Mouse (Mus musculus) ES-Bruce4 (cell line): ENCODE results near the gene Dpf3. TPM values are rescaled to one million over a fixed set of nuclear protein-coding genes. Genes with fewer than 3 reads are reported as not detected.
A peak's percentile ranks its signal among the peaks of the same experiment; 100 is the strongest.

ENCODE experiments used
- H3K27ac ChIP-seq: 2 replicates; pipeline ENCODE4 v1.5.1; 2012; ENCODE audit warnings: low read length, inconsistent platforms; ENCODE audit not compliant: insufficient read depth
- H3K27me3 ChIP-seq: 2 replicates; pipeline ENCODE4 v1.6.1; 2012; ENCODE audit warnings: mild to moderate bottlenecking, low read length, inconsistent platforms; ENCODE audit not compliant: control insufficient read depth, poor library complexity, insufficient read depth, severe bottlenecking
- H3K36me3 ChIP-seq: 2 replicates; pipeline ENCODE4 v1.6.1; 2012; ENCODE audit warnings: inconsistent platforms, mild to moderate bottlenecking, low read length, moderate library complexity; ENCODE audit not compliant: control insufficient read depth, poor library complexity, insufficient read depth, severe bottlenecking
- H3K4me1 ChIP-seq: one replicate; pipeline ENCODE4 v1.8.1; 2011; ENCODE audit warnings: low read length; ENCODE audit not compliant: control insufficient read depth, insufficient read depth
- H3K4me3 ChIP-seq: 2 replicates; pipeline ENCODE4 v1.5.1; 2011; ENCODE audit warnings: low read depth, mild to moderate bottlenecking, low read length
- H3K9ac ChIP-seq: 2 replicates; pipeline ENCODE4 v1.6.1; 2012; ENCODE audit warnings: low read depth, mild to moderate bottlenecking, inconsistent platforms; ENCODE audit not compliant: poor library complexity, severe bottlenecking
- H3K9me3 ChIP-seq: replicated peaks from 2 replicates; pipeline ENCODE4 v1.6.1; 2012; ENCODE audit warnings: mild to moderate bottlenecking, low read length, inconsistent platforms; ENCODE audit not compliant: control insufficient read depth, poor library complexity, insufficient read depth, severe bottlenecking
- CTCF ChIP-seq: IDR thresholded peaks from one replicate; pipeline ENCODE4 v1.8.1; 2011; ENCODE audit warnings: low read depth, low read length
- EP300 ChIP-seq: IDR thresholded peaks from 2 replicates; pipeline ENCODE4 v1.6.1; 2011; ENCODE audit warnings: low read depth, low read length; ENCODE audit not compliant: insufficient read depth
- POLR2A ChIP-seq: IDR thresholded peaks from one replicate; pipeline ENCODE4 v1.8.1; 2011; ENCODE audit warnings: low read length; ENCODE audit not compliant: insufficient read depth
- polyA plus RNA-seq: library from polyadenylated mRNA; stranded (reverse); fragments of >200 nt; gene quantifications from 2 replicates; pipeline ENCODE4 v1.2.4, GENCODE M21; 2011; ENCODE audit warnings: low read depth; ENCODE audit not compliant: missing spikeins, insufficient read depth, insufficient read length

The Dpf3 gene
- polyA plus RNA-seq, 1 experiment = not detected

GRCm38 (mm10) chr12:83227014-83227413 is 260.5 kb downstream of the Dpf3 start:
- TF ChIP-seq POLR2A (no peak), CTCF (no peak), EP300 (no peak)
- H3K4me1 ChIP-seq = no peaks in the 10 kb centered on the region
- no peak overlapping the region for H3K9ac ChIP-seq
- H3K27me3 ChIP-seq = no peaks in the 10 kb centered on the region
- no peak overlapping the region for H3K27ac ChIP-seq
- no peak overlapping the region for H3K4me3 ChIP-seq
- no peaks in the 10 kb centered on the region for H3K36me3 ChIP-seq
- H3K9me3 ChIP-seq = no peaks in the 10 kb centered on the region; the same call in 1 of the 2 replicates

- no peaks in the 10 kb centered on the region for H3K4me1 ChIP-seq
Measured at GRCm38 (mm10) chr12:83220964-83221363, 266.6 kb downstream of the Dpf3 start.

DNA sequence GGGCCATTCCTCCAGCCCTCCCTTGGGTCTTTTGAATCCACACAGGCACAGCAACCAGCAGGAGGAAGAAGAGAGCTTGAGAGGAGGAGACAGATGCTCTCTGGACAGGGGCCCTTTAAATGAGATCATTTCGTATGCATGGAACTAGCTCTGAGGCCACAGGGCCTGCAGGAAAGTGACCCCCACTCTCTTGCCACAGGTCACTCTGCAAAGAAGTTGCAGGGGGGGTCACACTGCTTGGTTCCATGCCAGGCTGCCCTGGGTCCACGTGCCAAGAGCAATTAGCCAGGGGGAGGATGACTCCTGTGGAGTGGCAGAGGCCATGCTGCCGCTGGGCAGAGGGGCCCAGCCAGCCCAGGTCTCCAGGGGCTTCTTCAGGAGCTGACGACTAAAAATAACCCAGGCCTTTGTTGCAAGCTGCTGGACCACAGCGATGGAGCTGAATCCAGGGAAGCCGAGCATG is 273.6 kb downstream of the Dpf3 start:
- H3K27ac ChIP-seq = no peak overlapping the region
- H3K9ac ChIP-seq = no peak overlapping the region
- H3K4me3 ChIP-seq = no peak overlapping the region
- H3K9me3 ChIP-seq = no peaks in the 10 kb centered on the region
- TF ChIP-seq EP300 (no peak), CTCF (no peak), POLR2A (no peak)
- H3K4me1 ChIP-seq = peaks cover 9% of the 10 kb centered on the region
- no peaks in the 10 kb centered on the region for H3K27me3 ChIP-seq
- no peaks in the 10 kb centered on the region for H3K36me3 ChIP-seq

More at GRCm38 (mm10) chr12:83220964-83221363, 266.6 kb downstream of the Dpf3 start:
- no peak overlapping the region for H3K4me3 ChIP-seq
- H3K36me3 ChIP-seq = no peaks in the 10 kb centered on the region
- H3K9ac ChIP-seq = no peak overlapping the region
- no peak overlapping the region for H3K27ac ChIP-seq
- no peaks in the 10 kb centered on the region for H3K9me3 ChIP-seq
- TF ChIP-seq CTCF (no peak), POLR2A (no peak), EP300 (no peak)
- no peaks in the 10 kb centered on the region; the same call in 1 of the 2 replicates for H3K27me3 ChIP-seq

DNA sequence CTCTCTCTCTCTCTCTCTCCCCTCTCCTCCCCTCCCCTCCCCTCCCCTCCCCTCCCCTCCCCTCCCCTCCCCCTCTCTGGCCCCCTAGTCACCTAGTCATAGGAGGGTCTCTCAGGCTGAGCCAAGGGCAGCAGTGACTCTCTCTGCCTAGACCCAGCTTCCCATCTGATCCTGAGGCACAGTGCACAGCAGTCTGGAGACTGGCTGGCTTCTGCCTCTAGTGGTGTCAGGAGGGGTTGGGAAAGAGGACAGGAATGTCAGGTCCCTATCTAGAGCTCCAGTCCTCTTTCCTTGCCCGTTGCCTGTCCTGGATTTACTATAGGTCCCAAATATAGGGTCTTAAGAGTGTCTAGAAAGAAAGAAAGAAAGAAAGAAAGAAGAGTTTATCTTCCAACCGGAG is 275.5 kb downstream of the Dpf3 start:
- no peaks in the 10 kb centered on the region for H3K36me3 ChIP-seq
- no peak overlapping the region for H3K9ac ChIP-seq
- no peak overlapping the region for H3K27ac ChIP-seq
- no peak overlapping the region for H3K4me3 ChIP-seq
- no peaks in the 10 kb centered on the region for H3K9me3 ChIP-seq
- H3K27me3 ChIP-seq = no peaks in the 10 kb centered on the region
- H3K4me1 ChIP-seq = peaks cover 9% of the 10 kb centered on the region
- no peak for TF ChIP-seq CTCF

GRCm38 (mm10) chr12:83211146-83211822 is 276.2 kb downstream of the Dpf3 start:
- TF ChIP-seq EP300 (0 out of 2 replicates have a peak, but pooled peaks have one; percentile 45), POLR2A (no peak), CTCF (no peak)
- Histone ChIP-seq H3K4me3 (no peak overlapping the region), H3K36me3 (no peaks in the 10 kb centered on the region), H3K9ac (no peak overlapping the region), H3K4me1 (peaks cover 9% of the 10 kb centered on the region), H3K27ac (peak overlapping the region; percentile 51), H3K27me3 (no peaks in the 10 kb centered on the region), H3K9me3 (no peaks in the 10 kb centered on the region)

DNA sequence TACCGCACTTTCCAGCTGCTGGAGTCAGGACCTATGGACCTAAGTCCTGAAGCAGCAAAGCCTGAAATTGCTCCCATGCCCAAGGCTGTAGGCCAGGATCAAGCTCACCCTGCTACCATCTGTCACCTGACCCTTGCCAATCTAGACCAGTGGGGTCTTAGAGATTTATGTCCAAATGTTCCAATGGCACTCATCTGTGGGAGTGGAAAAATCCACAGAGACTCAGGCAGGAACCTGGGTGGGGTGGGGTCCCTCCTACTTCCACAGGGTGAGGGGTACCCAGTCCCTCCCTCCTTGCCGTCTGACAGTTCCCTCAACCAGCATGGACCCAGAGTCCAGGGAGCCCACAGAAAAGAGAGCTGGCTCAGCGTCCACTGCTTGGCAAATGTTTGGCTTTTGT is 276.8 kb downstream of the Dpf3 start:
- Histone ChIP-seq H3K4me3 (no peak overlapping the region), H3K4me1 (peaks cover 9% of the 10 kb centered on the region), H3K27ac (peak overlapping the region; percentile 51), H3K9ac (no peak overlapping the region), H3K9me3 (no peaks in the 10 kb centered on the region), H3K27me3 (no peaks in the 10 kb centered on the region), H3K36me3 (no peaks in the 10 kb centered on the region)
- TF ChIP-seq EP300 = no peak
- TF ChIP-seq POLR2A = no peak
- TF ChIP-seq CTCF = no peak
